Comparison of ENCODE assay signal across 13 mouse cellular contexts in genomic region chr1:91021304-91021703, GRCm38 (mm10). TPM values are rescaled to one million over a fixed set of nuclear protein-coding genes. Genes with fewer than 3 reads are reported as not detected.
DNase-seq lines count a peak whose midpoint lies in the region; ATAC-seq and TF ChIP-seq lines count a peak whose summit lies in the region.
"Had no signal": no experiment of that assay in that cellular context is flagged by ENCODE, and none has a peak within 500 bp of the region (broad histone marks: within the 10 kb centered on the region; RNA-seq: fewer than 3 reads in every experiment).

No protein-coding gene starts in this region.

- no peaks in the 10 kb centered on the region for H3K4me1 ChIP-seq in cerebellum, adult 2 months (ENCODE audit: control insufficient read depth, insufficient read depth, low read length)
- no peaks in the 10 kb centered on the region; the same call in 1 of the 2 replicates for H3K4me1 ChIP-seq in liver, adult 2 months (ENCODE audit: control insufficient read depth, insufficient read depth, low read length)
- no peaks in the 10 kb centered on the region; the same call in 1 of the 2 replicates for H3K4me1 ChIP-seq in liver, embryonic 11.5 days (replicated peaks; ENCODE audit: control insufficient read depth, insufficient read depth, low read length)

- TF ChIP-seq POLR2A in cerebellum, adult 2 months (IDR thresholded peaks at IDR 0.05; ENCODE audit: borderline replicate concordance, insufficient read depth, low read length) = no peak
- TF ChIP-seq POLR2A in liver, adult 2 months (IDR thresholded peaks at IDR 0.05; ENCODE audit: extremely low read depth, insufficient read depth, low read length) = no peak

- H3K9me3 ChIP-seq in liver, embryonic 11.5 days (ENCODE audit: control insufficient read depth, low read length) = no peaks in the 10 kb centered on the region

- H3K36me3 ChIP-seq in liver, adult 2 months (ENCODE audit: control insufficient read depth, insufficient read depth, low read length) = no peaks in the 10 kb centered on the region
- no peaks in the 10 kb centered on the region for H3K36me3 ChIP-seq in liver, embryonic 11.5 days (ENCODE audit: control insufficient read depth, insufficient read depth, low read length)

- no peaks in the 10 kb centered on the region for H3K27me3 ChIP-seq in cerebellum, adult 2 months (ENCODE audit: control insufficient read depth, insufficient read depth, low read length)
- no peaks in the 10 kb centered on the region for H3K27me3 ChIP-seq in liver, adult 2 months (ENCODE audit: control insufficient read depth, insufficient read depth, low read length)
- no peaks in the 10 kb centered on the region for H3K27me3 ChIP-seq in liver, embryonic 11.5 days (replicated peaks; ENCODE audit: control insufficient read depth, insufficient read depth, low read length)

- ATAC-seq in liver, embryonic 11.5 days (replicated peaks; ENCODE audit: low FRiP score) = no peak
- ATAC-seq: inflammation-experienced regulatory T-cells, adult 6 months had no signal

- WGBS in cerebellum, adult 2 months = 69% methylated on average over 3 of the region's 3 CpGs
- WGBS in liver, adult 2 months = 69% methylated on average over 3 of the region's 3 CpGs
- WGBS in liver, embryonic 11.5 days = 61% methylated on average over 3 of the region's 3 CpGs

- TF ChIP-seq CTCF in cerebellum, adult 2 months (IDR thresholded peaks at IDR 0.05; ENCODE audit: borderline replicate concordance, insufficient read depth, low read depth, low read length) = peak; percentile 39; the same call in 1 of the 2 replicates
- peak; percentile 67 for TF ChIP-seq CTCF in liver, adult 2 months (IDR thresholded peaks at IDR 0.05; ENCODE audit: low read depth, low read length)

- no peak overlapping the region for H3K27ac ChIP-seq in cerebellum, adult 2 months (ENCODE audit: insufficient read depth, low read length)
- no peak overlapping the region for H3K27ac ChIP-seq in liver, adult 2 months (replicated peaks; ENCODE audit: insufficient read depth, low read depth, low read length)
- H3K27ac ChIP-seq in liver, embryonic 11.5 days (ENCODE audit: low read depth, low read length) = no peak overlapping the region

- H3K79me2 ChIP-seq in liver, adult 2 months (ENCODE audit: control insufficient read depth, insufficient read depth, low read length) = no peaks in the 10 kb centered on the region

- no peak overlapping the region for H3K4me3 ChIP-seq in cerebellum, adult 2 months (replicated peaks; ENCODE audit: insufficient read depth, low read depth, low read length)
- H3K4me3 ChIP-seq in liver, adult 2 months (ENCODE audit: insufficient read depth, low read depth, low read length) = no peak overlapping the region
- no peak overlapping the region for H3K4me3 ChIP-seq in liver, embryonic 11.5 days (ENCODE audit: low read depth, low read length)

- no peak for DNase-seq in cerebellum, adult 2 months
- no peak for DNase-seq in cerebellum, adult 9-11 months
- no peak for DNase-seq in liver, adult 2 months (ENCODE audit: extremely low read depth, low read depth, low spot score)
- DNase-seq in liver, embryonic 11.5 days (ENCODE audit: low spot score) = no peak
- DNase-seq in ES-CJ7 (ENCODE audit: low read depth, low spot score) = peak; percentile 55
- DNase-seq in naive thymus-derived CD4-positive, alpha-beta T cell, adult 2 months (ENCODE audit: low read depth) = peak; percentile 63
- DNase-seq in cerebellum, adult 9-10 months = no peak
- no peak for DNase-seq in gastrocnemius, adult 8-10 months (ENCODE audit: low spot score in 2 of 2)
- DNase-seq: adrenal gland, adult 8-10 months; cerebellum, postnatal 25 days; gastrocnemius, postnatal 14 days had no signal

- H3K9ac ChIP-seq in liver, adult 2 months (ENCODE audit: low read depth, low read length) = no peak overlapping the region
- H3K9ac ChIP-seq in liver, embryonic 11.5 days (ENCODE audit: low read depth, low read length) = no peak overlapping the region

- H3K4me2 ChIP-seq in liver, embryonic 11.5 days = no peak overlapping the region

RNA-seq across cellular contexts. Expression of gene Lrrfip1, which starts 22.8 kb away (rescaled TPM):
- polyA plus RNA-seq in cerebellum, adult 2 months (2012; rRNA removed) = 50.7 and 52.3 TPM in 2 replicates
- total RNA-seq in liver, adult 2 months (2014; rRNA removed) = 20.1 and 22.4 TPM in 2 replicates
- 3.4 and 4.8 TPM in 2 replicates for polyA plus RNA-seq in liver, adult 2 months (2012; rRNA removed)
- 26.5 and 29.1 TPM in 2 replicates for polyA plus RNA-seq in liver, embryonic 11.5 days (2014; fragmentation: Nextera tagmentation; extraction: Ambion mirVana)
- total RNA-seq in gastrocnemius, adult 8-10 months (2022) = 100 to 1,000 TPM; 104 to 126 (median 123) TPM

RNA-seq across cellular contexts. Expression of gene Rab17, which starts 51.8 kb away (rescaled TPM):
- polyA plus RNA-seq in cerebellum, adult 2 months (2012; rRNA removed) = not detected in 2 replicates
- total RNA-seq in liver, adult 2 months (2014; rRNA removed) = 20.7 and 27.0 TPM in 2 replicates
- 14.7 and 18.8 TPM in 2 replicates for polyA plus RNA-seq in liver, adult 2 months (2012; rRNA removed)
- 3.6 and 5.0 TPM in 2 replicates for polyA plus RNA-seq in liver, embryonic 11.5 days (2014; fragmentation: Nextera tagmentation; extraction: Ambion mirVana)
- total RNA-seq in gastrocnemius, adult 8-10 months (2022) = not detected
- total RNA-seq: adrenal gland, adult 8-10 months; layer of hippocampus, postnatal 25 days had no signal
- polyA plus RNA-seq: inflammation-experienced regulatory T-cells, adult 6 months had no signal

Comparison
In these comparisons a context has a peak if more than half of its experiments do, and no peak if none do; other contexts are left out.
1. DNase-seq: peak in ES-CJ7 (single experiment) and naive thymus-derived CD4-positive, alpha-beta T cell, adult 2 months (single experiment); none in cerebellum, adult 2 months (0 of 2), cerebellum, adult 9-11 months (single experiment), liver, adult 2 months (single experiment), liver, embryonic 11.5 days (single experiment), cerebellum, adult 9-10 months (single experiment) and gastrocnemius, adult 8-10 months (0 of 2).